Mouse (Mus musculus): Measurements from ENCODE around the gene Paqr8. TPM values are rescaled to one million over a fixed set of nuclear protein-coding genes. Genes with fewer than 3 reads are reported as not detected.

Paqr8 gene
- total RNA-seq, 2 experiments from 2014 or later, result 41.0 to 48.2 TPM

DNA sequence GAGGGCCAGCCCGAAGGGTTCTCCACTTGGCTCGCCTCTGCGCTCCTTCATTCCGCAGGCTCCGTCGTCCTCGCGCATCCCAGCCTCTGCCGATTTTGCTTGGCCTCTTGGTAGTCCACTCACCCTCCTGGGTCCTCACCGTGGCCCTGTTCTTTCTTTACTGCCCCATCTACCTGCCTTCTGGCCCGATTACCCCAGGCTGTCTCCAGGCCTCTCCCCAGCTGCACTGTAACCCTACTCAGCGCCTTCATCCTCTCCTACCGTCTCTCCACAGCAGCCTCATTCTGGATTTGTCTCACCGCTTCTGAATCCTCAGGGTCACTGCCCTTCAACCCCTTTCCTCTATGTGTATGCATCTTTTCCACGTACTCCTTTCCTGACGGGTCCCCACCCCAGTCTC, 61.4 kb downstream of the Paqr8 start:
- no peak for DNase-seq (ENCODE audit: low spot score in 2 of 2)

DNA sequence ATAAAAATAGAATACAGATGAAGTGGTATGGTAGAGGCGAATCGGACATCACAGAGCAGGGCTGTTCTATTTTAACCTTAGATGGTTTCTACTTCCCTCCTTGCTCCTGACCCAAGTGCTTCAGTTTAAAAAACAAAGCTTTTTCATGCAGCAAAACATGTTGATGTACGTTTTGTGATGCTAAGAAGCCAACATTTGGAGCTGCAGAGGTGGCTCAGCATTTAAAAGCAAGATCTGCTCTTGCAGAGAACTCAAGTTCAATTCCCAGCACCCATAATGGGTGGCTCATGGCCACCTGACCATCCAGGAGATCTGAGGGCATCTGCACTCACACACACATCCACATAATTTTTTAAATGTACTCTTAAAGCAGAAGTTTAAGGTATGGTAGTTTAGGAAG, 64.5 kb downstream of the Paqr8 start:
- no peak for DNase-seq (ENCODE audit: low spot score in 2 of 2)

DNA sequence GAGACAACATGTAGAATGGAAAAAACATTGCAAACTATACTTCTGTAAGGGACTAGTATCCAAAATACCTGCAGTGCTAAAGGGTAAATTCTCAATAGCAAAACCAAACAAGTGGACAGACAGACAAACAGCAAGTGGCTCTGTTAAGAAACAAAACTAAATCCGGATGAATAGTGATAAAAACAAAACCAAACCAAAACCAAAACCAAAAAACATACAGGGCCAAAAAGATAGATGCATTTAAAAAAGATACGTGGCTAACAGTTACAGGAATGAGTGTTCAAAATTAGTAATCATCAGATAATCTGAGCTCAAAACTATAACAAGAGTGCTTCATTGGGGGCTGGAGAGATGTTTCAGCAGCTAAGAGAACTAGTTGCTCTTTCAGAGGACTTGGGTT, 79.2 kb downstream of the Paqr8 start:
- no peak for DNase-seq (ENCODE audit: low spot score in 2 of 2)

GRCm38 (mm10) chr1:20973389-20973788, 83.0 kb downstream of the Paqr8 start:
- DNase-seq (ENCODE audit: low spot score in 2 of 2), result no peak

DNA sequence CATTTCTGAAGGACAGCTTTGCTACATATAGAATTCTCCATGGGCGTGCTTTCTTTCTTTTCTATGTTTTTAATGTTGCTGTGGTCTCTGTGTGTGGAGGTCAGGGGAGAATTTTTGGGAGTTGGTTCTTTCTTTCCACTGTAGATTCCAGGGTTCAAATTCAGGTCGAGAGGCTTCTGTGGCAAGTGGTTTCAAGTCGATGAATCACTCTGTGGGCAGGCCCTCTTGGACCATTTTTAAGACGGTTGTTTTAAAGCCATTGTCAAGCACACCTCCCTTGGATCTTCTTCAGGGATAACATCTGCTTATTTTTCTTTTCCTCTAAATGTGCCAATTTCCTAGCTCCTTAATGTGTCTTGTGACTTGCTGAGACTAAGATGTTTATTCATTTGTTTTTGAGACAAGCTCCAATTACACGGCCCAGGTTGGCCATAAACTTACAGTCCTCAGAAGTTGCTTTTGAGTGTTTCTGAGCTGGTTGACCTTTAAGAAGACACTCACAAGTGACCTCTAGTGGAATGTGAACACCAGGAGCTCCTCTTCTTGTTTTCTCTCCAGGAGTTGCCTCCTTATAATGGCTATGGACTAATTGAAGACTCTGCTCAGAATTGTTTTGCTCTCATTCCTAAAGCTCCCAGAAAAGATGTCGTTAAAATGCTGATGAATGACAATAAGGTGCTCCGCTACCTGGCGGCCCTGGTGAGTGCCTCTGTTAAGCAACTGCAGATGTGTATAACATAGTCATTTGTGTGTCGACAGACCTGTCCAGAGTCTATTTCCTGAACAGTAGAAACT, 84.1 kb downstream of the Paqr8 start:
- no peak for DNase-seq (ENCODE audit: low spot score in 2 of 2)

DNA sequence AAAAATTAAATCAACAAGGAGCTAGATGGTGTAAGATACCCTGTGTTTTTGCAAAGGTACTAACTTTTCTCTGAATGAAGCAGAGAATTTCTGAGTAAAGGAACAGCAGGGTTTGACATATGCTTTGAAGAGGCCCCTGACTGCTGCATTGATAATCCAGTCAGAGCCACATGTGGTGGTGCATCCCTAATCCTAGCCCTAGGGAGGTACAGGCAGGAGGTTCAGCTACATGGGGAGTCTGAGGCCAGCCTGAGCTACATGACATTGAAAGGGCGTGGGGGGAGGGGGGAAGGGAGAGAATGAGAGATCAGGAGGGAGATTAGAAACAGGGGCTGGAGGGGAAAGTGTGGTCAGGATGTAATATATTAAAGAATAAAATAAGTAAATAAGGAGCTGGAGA, 90.1 kb downstream of the Paqr8 start:
- DNase-seq (ENCODE audit: low spot score in 2 of 2), result no peak

DNA sequence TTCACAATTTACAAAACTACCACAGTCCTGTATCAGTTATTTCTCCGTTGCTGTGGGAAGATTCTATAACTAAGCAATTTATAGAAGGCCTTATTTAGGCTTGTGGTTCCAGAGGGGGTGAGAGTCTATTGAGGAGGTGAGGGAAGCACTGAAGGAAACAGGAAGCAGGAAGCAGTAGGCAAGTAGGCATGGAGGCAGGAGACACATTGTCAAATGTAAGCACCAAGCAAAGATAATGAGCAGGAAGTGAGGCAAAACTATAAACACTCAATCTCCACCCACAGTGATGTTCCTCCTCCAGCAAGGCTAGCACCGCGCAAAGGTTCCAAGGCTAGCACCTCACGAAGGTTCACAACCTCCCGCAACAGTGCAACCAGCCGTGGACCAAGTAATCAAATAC, 91.4 kb downstream of the Paqr8 start:
- DNase-seq (ENCODE audit: low spot score in 2 of 2), result no peak

- DNase-seq (ENCODE audit: low spot score in 2 of 2), result no peak
Observed at GRCm38 (mm10) chr1:20984103-20984502, 93.7 kb downstream of the Paqr8 start.

- no peak for DNase-seq (ENCODE audit: low spot score in 2 of 2)
Observed at GRCm38 (mm10) chr1:20984582-20984981, 94.2 kb downstream of the Paqr8 start.

- no peak for DNase-seq (ENCODE audit: low spot score in 2 of 2)
Observed at GRCm38 (mm10) chr1:20986378-20987056, 96.1 kb downstream of the Paqr8 start.

Other genes with a start within 250 kb of the Paqr8 start
- not detected for gene Il17a, start 159.7 kb upstream of the Paqr8 start, total RNA-seq (2021)
- gene Il17f, start 100.0 kb upstream of the Paqr8 start, total RNA-seq (2021), result not detected
- gene Mcm3, start 70.3 kb upstream of the Paqr8 start, total RNA-seq (2021), result 10 to 100 TPM in 1 of 2 experiments, 1 to 10 TPM in 1; 9.0 to 10.1 TPM
- gene Efhc1, start 61.0 kb downstream of the Paqr8 start, total RNA-seq (2021), result 1 to 10 TPM; 1.9 to 2.6 TPM
- 1 to 10 TPM; 3.4 to 4.3 TPM for gene Tram2, start 188.6 kb downstream of the Paqr8 start, total RNA-seq (2021)

All from adrenal gland, adult 18-20 months (tissue).